Mouse (Mus musculus): ENCODE measurements around the gene Osbpl6.

GRCm38 (mm10) chr2:76548171-76548570 is 141.9 kb downstream of the Osbpl6 start:
- TF ChIP-seq CTCF (IDR thresholded peaks at IDR 0.05 in 2 of 3, conservative IDR thresholded peaks at IDR 0.05 in 1 of 3; ENCODE audit: control insufficient read depth in 1 of 3, insufficient read depth in 1 of 3, low read depth in 2 of 3, low read length in 3 of 3, poor library complexity in 1 of 3, severe bottlenecking in 1 of 3) (no peak), USF1 (IDR thresholded peaks at IDR 0.05; ENCODE audit: low read depth, low read length) (no peak), SMC3 (IDR thresholded peaks at IDR 0.05; ENCODE audit: low read depth, low read length) (no peak), POLR2A (IDR thresholded peaks at IDR 0.05; ENCODE audit: control insufficient read depth in 1 of 2, insufficient read depth in 1 of 2, low read depth in 1 of 2, low read length in 2 of 2, poor library complexity in 1 of 2) (no peak), HCFC1 (IDR thresholded peaks at IDR 0.05; ENCODE audit: low read depth, low read length) (no peak), EP300 (IDR thresholded peaks at IDR 0.05; ENCODE audit: low read depth in 1 of 2, low read length in 2 of 2) (no peak), E2F4 (IDR thresholded peaks at IDR 0.05; ENCODE audit: borderline replicate concordance, low read depth, low read length) (no peak)

Data from MEL (cell line).